Mouse (Mus musculus) gastrocnemius, postnatal 25 days (tissue): ENCODE results near the gene Fgfr2. TPM values are rescaled to one million over a fixed set of nuclear protein-coding genes. Genes with fewer than 3 reads are reported as not detected.

Experiments
- DNase-seq: peaks from one replicate; pipeline ENCODE4 v3.0.0; 2022
- total RNA-seq, 2 experiments: library from RNA; stranded (reverse); gene quantifications; 1 replicate in 1 of 2; 2 replicates in 1 of 2; pipeline ENCODE4 v1.2.3; 2021

Gene Fgfr2
- total RNA-seq, 2 experiments from 2014 or later = 0.33 to 0.96 TPM

DNA sequence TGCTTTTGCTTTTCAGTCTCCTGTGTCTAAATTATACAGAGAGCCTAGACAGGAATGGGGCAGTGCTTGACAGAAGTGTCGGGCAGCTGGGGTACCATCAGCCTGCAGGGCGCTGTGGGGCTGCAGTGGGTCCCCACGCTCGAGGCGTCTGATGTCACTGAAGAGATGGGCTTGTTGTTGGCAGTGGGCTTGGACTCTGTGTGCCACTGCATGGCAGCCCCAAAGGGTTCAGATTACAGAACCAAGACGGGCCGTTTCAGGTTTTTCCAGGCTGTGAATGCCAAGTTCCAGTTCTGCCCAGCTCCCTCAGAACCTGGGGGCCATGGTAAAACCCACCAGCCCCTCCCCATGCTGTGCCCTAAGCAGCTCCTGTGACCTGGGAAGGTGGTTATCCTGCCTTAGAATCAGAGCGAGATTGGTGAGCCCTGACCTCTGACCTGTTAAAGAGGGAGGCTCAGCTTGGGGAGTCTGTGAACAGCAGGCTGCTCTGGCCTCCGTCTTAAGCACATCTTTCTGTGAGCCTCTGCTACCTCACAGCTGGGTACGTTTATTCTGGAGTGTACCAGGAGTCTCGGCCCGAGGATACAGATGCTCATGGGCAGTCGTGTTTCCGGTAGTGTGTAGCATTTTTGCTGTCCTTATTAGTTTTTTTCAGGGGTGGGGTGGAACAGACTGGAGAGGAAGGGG is 465.6 kb downstream of the Fgfr2 start:
- DNase-seq = no peak

GRCm38 (mm10) chr7:132656548-132656947 is 466.6 kb downstream of the Fgfr2 start:
- peak; percentile 79 for DNase-seq

GRCm38 (mm10) chr7:132656075-132656474 is 467.1 kb downstream of the Fgfr2 start:
- peak; percentile 75 for DNase-seq

DNA sequence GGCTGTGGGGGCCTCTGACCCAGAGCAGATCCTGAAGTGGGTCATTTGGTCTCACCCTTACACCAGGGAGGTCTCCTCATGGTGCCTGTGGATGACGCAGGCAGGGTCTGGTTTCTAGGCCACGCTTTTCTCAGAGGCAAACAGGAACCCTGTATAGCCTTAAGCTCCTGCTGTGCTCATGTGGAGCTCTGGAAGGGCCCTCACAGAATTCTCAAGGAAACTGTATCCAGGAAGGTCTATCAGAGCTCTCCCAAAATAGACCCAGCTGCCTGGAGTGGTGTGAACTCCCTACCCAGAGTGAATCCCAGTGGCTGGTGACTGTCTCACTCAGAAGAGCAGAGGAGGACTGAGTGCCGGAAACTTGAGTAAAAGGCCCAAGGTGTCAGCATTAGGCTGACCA is 468.7 kb downstream of the Fgfr2 start:
- DNase-seq = peak; percentile 30

DNA sequence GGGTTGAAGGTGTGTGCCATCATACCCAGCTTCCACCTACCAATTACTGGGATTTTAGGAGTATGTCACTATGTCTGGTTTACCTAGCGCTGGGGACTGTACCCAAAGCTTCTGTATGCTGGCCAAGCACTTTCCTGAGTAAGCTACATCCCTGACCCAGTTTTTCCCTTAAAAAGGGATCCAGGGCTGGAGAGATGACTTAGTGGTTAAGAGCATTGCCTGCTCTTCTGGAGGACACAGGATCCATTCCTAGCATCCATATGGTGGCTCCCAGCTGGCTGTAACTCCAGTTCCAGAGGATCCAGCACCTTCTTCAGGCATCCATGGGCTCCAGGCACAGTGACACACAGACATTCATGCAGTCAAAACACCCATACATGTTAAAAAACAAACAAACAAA is 476.6 kb downstream of the Fgfr2 start:
- DNase-seq = no peak

DNA sequence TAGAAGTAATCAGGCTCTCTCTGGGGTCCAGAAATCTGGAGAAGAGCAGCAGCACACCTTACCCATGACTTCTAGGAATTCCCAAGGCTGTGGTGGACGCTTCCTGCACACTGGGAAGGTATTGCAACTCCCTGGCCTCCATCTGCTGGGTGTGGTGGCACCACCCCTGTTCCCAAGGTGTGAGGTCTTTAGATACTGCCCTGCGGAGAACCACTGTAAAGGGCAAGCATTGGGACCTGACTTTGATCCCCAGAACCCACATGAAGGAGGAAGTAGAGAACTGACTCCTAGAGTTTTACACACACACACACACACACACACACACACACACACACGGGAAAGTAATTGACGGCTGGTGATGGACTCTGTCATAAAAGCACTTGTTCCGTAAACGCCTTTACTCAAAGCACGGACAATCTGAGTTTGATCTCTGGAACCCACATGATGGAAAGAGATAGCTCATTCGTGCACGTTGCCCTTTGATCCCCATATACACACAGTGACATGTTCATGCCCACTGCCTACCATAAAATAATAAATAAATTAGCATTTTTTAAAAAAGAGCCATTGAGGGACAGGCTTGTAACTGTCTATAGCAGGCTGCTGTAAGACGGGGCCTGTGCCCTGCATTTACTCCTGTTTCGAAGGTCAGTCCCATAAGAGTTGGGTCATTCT is 478.4 kb downstream of the Fgfr2 start:
- DNase-seq = no peak

DNA sequence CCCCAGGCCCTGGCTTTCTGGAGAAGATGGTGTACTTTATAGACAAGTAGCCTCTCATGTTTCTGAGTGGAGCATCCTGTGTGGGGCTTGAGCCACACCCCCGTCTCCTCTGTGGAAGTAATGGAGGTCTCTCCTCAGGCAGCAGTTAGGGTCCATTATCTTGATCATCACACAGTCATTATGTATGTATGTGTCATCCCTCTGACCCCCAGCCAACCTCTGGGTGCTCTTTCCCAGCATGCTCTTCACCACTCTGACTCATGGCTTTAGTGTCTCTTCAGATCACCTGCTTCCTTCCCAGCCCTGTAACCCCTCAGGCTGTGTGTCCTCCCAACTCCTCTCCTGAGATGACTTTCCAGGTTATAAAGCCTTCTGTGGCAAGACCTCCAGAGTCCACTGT is 481.5 kb downstream of the Fgfr2 start:
- DNase-seq = no peak

- no peak for DNase-seq
Measured at GRCm38 (mm10) chr7:132640946-132641345, 482.2 kb downstream of the Fgfr2 start.

GRCm38 (mm10) chr7:132638446-132639087 is 484.6 kb downstream of the Fgfr2 start:
- DNase-seq = no peak

GRCm38 (mm10) chr7:132637292-132637691 is 485.9 kb downstream of the Fgfr2 start:
- no peak for DNase-seq

DNA sequence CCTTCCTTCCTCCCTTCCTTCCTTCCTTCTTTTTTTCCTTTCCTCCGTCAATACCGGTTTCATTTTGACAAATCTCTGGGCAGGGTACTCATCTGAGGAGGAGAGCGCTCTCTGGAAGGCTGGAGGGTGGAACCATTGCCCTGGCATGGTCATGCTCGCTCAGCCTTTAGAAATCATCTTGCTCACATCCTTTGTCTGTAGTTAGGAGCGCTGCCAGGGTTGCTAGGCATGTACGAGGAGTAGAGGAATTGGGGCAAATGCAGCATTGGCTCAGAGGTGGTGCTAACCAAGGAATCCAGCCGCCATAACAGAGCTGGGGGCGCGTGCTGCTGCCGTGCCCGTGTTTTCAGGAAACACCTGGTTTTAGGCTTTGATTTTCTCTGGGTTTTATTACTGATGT is 491.8 kb downstream of the Fgfr2 start:
- DNase-seq = no peak

- DNase-seq = no peak
Measured at GRCm38 (mm10) chr7:132627448-132627847, 495.7 kb downstream of the Fgfr2 start.

DNA sequence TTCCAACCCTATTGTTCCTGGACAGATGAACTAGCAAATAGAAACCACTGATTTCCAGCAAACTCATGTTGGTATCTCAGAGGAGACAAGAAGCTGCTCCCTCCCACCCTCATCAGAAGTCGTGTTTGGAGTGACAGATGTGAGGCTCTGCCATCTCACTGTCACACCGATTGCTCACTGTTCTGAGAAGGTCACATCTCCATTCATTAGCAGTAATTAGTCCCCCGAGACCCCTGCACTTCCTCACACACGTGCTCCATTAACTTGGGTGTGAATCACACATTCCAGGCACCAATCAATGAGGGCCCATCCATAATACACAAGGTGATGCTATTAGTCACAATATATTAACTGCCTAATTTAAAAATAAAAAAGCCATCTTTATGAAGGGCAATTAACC is 497.0 kb downstream of the Fgfr2 start:
- no peak for DNase-seq

- DNase-seq = no peak
Measured at GRCm38 (mm10) chr7:132624161-132624560, 499.0 kb downstream of the Fgfr2 start.

GRCm38 (mm10) chr7:132619975-132620918 is 502.9 kb downstream of the Fgfr2 start:
- no peak for DNase-seq

DNA sequence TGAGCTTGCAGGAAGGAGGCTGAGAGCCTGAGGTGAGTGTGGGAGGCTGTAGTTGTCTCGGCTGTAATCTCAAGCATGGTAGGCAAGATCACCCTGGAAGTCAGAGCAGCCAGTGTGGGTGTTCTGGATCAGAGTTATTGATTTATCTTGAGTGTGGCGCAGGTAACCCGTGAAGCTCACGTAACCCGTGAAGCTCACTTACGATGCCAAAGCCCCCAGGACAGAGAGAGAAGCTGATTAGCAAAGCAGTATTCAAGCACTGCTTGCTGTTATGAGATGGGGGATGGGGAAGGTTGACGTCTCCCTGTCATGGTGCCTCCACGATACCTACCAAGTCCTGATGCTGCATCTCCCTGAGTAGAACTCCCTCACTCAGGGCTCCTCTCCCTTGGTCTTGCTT is 503.6 kb downstream of the Fgfr2 start:
- no peak for DNase-seq

- DNase-seq = no peak
Measured at GRCm38 (mm10) chr7:132617021-132617564, 506.1 kb downstream of the Fgfr2 start.

DNA sequence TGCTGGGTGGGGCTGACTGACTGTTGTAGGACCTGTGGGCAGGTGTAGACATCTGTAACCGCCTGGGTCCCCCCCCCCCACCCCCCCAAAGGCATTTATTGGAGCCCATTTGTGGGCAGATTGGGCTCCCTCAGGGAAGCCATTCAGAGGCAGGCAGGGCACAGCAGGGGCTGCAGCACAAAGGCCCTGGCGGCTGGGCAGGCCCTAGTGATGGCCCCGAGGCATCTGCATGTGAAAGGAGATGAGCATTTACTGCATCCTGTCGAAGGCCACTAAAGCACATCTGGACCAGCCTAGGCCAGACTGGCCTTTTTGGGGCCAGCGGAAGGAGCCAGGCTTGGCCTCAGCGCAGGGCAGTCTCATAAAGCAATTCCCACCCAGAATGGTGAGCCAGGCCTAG is 506.8 kb downstream of the Fgfr2 start:
- DNase-seq = no peak

DNA sequence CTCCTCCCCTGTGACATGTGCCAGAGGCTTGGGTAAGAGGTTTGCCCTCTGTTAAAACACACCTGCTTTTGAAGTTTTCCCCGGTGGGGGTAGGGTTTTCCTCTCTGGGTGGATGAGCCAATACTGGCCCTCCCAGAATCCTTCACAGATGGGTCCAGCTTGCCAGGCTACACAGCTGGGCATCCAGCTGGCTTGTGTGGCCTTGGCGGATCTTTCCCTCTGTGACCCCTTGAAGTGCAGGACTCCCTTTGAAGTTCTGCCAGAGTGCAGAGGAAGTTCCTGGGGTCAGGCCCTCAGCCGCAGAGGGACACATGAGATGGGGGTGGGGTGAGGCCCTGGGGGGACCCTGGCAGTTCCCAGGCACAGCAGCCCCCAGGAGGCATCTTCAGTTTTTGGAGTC is 507.8 kb downstream of the Fgfr2 start:
- peak; percentile 38 for DNase-seq

GRCm38 (mm10) chr7:132611530-132611929 is 511.6 kb downstream of the Fgfr2 start:
- no peak for DNase-seq

DNA sequence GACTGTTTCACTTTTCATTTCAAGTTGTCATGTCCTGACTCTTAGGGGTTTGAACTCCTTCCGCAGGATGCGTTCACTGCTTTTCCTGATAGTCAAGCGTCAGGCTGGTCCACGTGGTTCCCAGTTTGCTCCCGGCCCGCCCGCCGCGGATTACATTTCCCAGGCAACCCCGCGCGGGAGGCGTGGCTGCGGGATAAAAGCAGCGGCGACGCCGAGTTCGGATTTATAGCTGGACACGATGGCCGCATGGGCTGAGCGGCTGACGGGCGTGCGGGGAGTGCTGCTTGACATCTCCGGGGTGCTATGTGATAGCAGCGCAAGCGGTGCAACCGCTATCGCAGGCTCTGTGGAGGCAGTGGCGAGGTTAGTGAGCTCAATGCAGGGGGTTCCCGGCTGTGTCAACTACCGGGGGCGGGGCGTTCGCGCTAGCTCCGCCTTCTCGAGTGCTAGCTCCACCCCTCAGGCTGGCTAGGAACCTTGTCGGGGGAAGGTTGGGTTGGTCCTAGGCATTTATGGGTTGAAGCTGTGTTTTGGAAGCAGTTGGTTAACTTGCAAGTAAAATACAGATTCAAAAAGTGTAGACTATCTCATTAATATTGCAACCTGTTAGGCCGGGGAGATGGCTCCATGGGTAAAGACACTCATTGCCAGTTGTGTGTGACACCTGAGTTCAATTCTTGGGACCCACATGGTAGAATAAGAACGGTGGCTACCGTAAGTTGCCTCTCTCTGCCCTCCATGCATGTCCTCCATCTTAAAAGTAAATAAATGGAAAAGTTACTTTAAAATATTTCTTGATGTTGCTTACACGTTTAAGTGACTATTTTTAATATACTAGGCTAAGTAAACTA is 512.5 kb downstream of the Fgfr2 start, which contains the start of gene Lhpp:
TSS of gene Lhpp (plus strand) at position 171 of the 851 bp plus-strand sequence.
- peak; percentile 80 for DNase-seq
